Mouse (Mus musculus) intestine, postnatal 0 days (tissue): Measurements from ENCODE around the gene Csk. TPM values are rescaled to one million over a fixed set of nuclear protein-coding genes. Genes with fewer than 3 reads are reported as not detected.
A peak's percentile ranks its signal among the peaks of the same experiment; 100 is the strongest.

Experiments
- ATAC-seq: fragments of 200-750 bp; cut with Nextera tagmentation; 2 replicates; pipeline ENCODE4 v1.8.0; 2017; ENCODE audit warnings: mild to moderate bottlenecking, moderate TSS enrichment, moderate library complexity
- H3K27ac ChIP-seq: fragments of 300-500 bp; sonication (generic); 2 replicates; pipeline ENCODE4 v1.5.1; 2014; ENCODE audit warnings: mild to moderate bottlenecking, low read depth, low read length, moderate library complexity
- H3K27me3 ChIP-seq: fragments of 300-500 bp; sonication (generic); replicated peaks from 2 replicates; pipeline ENCODE4 v1.6.1; 2014; ENCODE audit warnings: low read length, mixed read lengths; ENCODE audit not compliant: control insufficient read depth, insufficient read depth
- H3K36me3 ChIP-seq: fragments of 300-500 bp; sonication (generic); 2 replicates; pipeline ENCODE4 v1.6.1; 2014; ENCODE audit warnings: mild to moderate bottlenecking, moderate library complexity; ENCODE audit not compliant: control insufficient read depth, insufficient read depth
- H3K4me1 ChIP-seq: fragments of 300-500 bp; sonication (generic); replicated peaks from 2 replicates; pipeline ENCODE4 v1.6.1; 2014; ENCODE audit warnings: antibody characterized with exemption, low read length, mixed read lengths; ENCODE audit not compliant: control insufficient read depth, insufficient read depth
- H3K4me2 ChIP-seq: fragments of 300-500 bp; sonication (generic); replicated peaks from 2 replicates; pipeline ENCODE4 v1.6.1; 2014; ENCODE audit warnings: low read depth, mild to moderate bottlenecking, moderate library complexity
- H3K4me3 ChIP-seq: fragments of 300-500 bp; sonication (generic); 2 replicates; pipeline ENCODE4 v1.5.1; 2014; ENCODE audit warnings: low read depth, low read length
- H3K9ac ChIP-seq: fragments of 300-500 bp; sonication (generic); 2 replicates; pipeline ENCODE4 v1.6.1; 2014; ENCODE audit warnings: mild to moderate bottlenecking, low read depth, low read length
- H3K9me3 ChIP-seq: fragments of 300-500 bp; sonication (generic); 2 replicates; pipeline ENCODE4 v1.6.1; 2016; ENCODE audit warnings: mixed run types; ENCODE audit not compliant: control insufficient read depth
- CTCF ChIP-seq: sonication (generic); IDR thresholded peaks from 2 replicates; pipeline ENCODE4 v1.5.1; 2016; ENCODE audit warnings: low read depth, mild to moderate bottlenecking, control low read depth, antibody characterized with exemption, moderate library complexity
- WGBS: fragments of 180-500 bp; shearing (Covaris S2); extraction: QIAGEN DNeasy Blood & Tissue Kit; methylation state at CpG from one replicate; pipeline ENCODE4 v1.1.7; 2014; 5-methylcytosine and 5-hydroxymethylcytosine counted together
- polyA plus RNA-seq: library from polyadenylated mRNA; unstranded; fragments of >200 nt; fragmentation: Nextera tagmentation; extraction: Ambion mirVana; gene quantifications from 2 replicates; pipeline ENCODE4 v1.2.1, GENCODE M21; 2015

Csk gene
- polyA plus RNA-seq, 1 experiment from 2014 or later: 18.7 TPM

GRCm38 (mm10) chr9:57660501-57660900 lies 7.1 kb upstream of the Csk start:
- ATAC-seq: 0 out of 2 replicates have a peak, but pooled peaks have one; percentile 14
- Histone ChIP-seq H3K4me3 (no peak overlapping the region), H3K9me3 (no peaks in the 10 kb centered on the region), H3K9ac (no peak overlapping the region), H3K27me3 (no peaks in the 10 kb centered on the region), H3K27ac (no peak overlapping the region), H3K4me2 (no peak overlapping the region), H3K36me3 (no peaks in the 10 kb centered on the region), H3K4me1 (no peaks in the 10 kb centered on the region)
- TF ChIP-seq CTCF: no peak
- 56% methylated on average over 6 of the region's 6 CpGs for WGBS

GRCm38 (mm10) chr9:57659774-57660173 lies 6.3 kb upstream of the Csk start:
- no peak overlapping the region for H3K27ac ChIP-seq
- WGBS: 21% methylated on average over 4 of the region's 4 CpGs
- ATAC-seq: peak; percentile 31; the same call in 1 of the 2 replicates

GRCm38 (mm10) chr9:57658970-57659369 lies 5.5 kb upstream of the Csk start:
- TF ChIP-seq CTCF: 0 out of 2 replicates have a peak, but pooled peaks have one; percentile 22
- H3K9ac ChIP-seq: no peak overlapping the region
- H3K4me2 ChIP-seq: no peak overlapping the region
- 86% methylated on average over 4 of the region's 4 CpGs for WGBS
- H3K4me1 ChIP-seq: no peaks in the 10 kb centered on the region
- no peak overlapping the region for H3K4me3 ChIP-seq
- no peak for ATAC-seq
- no peaks in the 10 kb centered on the region for H3K36me3 ChIP-seq
- H3K27ac ChIP-seq: no peak overlapping the region
- H3K27me3 ChIP-seq: no peaks in the 10 kb centered on the region
- H3K9me3 ChIP-seq: no peaks in the 10 kb centered on the region

More at GRCm38 (mm10) chr9:57659774-57660173, 6.3 kb upstream of the Csk start:
- H3K9ac ChIP-seq: no peak overlapping the region
- no peaks in the 10 kb centered on the region for H3K4me1 ChIP-seq
- TF ChIP-seq CTCF: peak; percentile 95
- no peak overlapping the region for H3K4me2 ChIP-seq
- no peaks in the 10 kb centered on the region for H3K27me3 ChIP-seq
- H3K4me3 ChIP-seq: no peak overlapping the region
- H3K9me3 ChIP-seq: no peaks in the 10 kb centered on the region
- no peaks in the 10 kb centered on the region for H3K36me3 ChIP-seq

GRCm38 (mm10) chr9:57657843-57658242 lies 4.4 kb upstream of the Csk start:
- Histone ChIP-seq H3K9ac (no peak overlapping the region), H3K4me2 (no peak overlapping the region), H3K27ac (no peak overlapping the region), H3K4me1 (no peaks in the 10 kb centered on the region), H3K9me3 (no peaks in the 10 kb centered on the region), H3K4me3 (no peak overlapping the region), H3K27me3 (no peaks in the 10 kb centered on the region), H3K36me3 (no peaks in the 10 kb centered on the region)
- peak; percentile 30 for TF ChIP-seq CTCF
- no peak for ATAC-seq
- WGBS: 60% methylated on average over 4 of the region's 4 CpGs

- no peak for TF ChIP-seq CTCF
- Histone ChIP-seq H3K36me3 (no peaks in the 10 kb centered on the region), H3K27ac (no peak overlapping the region), H3K4me2 (no peak overlapping the region), H3K4me1 (no peaks in the 10 kb centered on the region), H3K27me3 (no peaks in the 10 kb centered on the region), H3K9ac (no peak overlapping the region), H3K4me3 (no peak overlapping the region), H3K9me3 (no peaks in the 10 kb centered on the region)
- 87% methylated on average over 19 of the region's 19 CpGs for WGBS
- no peak for ATAC-seq
Observed at GRCm38 (mm10) chr9:57656631-57657350, 3.4 kb upstream of the Csk start.

GRCm38 (mm10) chr9:57655749-57656148 lies 2.3 kb upstream of the Csk start:
- peak overlapping the region; percentile 6; the same call in 1 of the 2 replicates for H3K4me2 ChIP-seq

More at GRCm38 (mm10) chr9:57655749-57656148, 2.3 kb upstream of the Csk start:
- Histone ChIP-seq H3K27ac (no peak overlapping the region), H3K4me3 (no peak overlapping the region), H3K27me3 (no peaks in the 10 kb centered on the region), H3K36me3 (no peaks in the 10 kb centered on the region), H3K4me1 (no peaks in the 10 kb centered on the region), H3K9ac (no peak overlapping the region), H3K9me3 (no peaks in the 10 kb centered on the region)
- 4% methylated on average over 11 of the region's 11 CpGs for WGBS
- peak; percentile 95 for TF ChIP-seq CTCF
- ATAC-seq: peak; percentile 71
